Mouse (Mus musculus) MEL (cell line): ENCODE data around the gene Edem1. TPM values are rescaled to one million over a fixed set of nuclear protein-coding genes. Genes with fewer than 3 reads are reported as not detected.

Experiments
- DNase-seq: peaks from one replicate; pipeline ENCODE4 v3.0.0; 2011; ENCODE audit warnings: low read depth, low spot score
- H3K27ac ChIP-seq: 2 replicates; pipeline ENCODE4 v1.5.1; 2012; ENCODE audit warnings: low read depth, mild to moderate bottlenecking, control low read depth, low read length, moderate library complexity; ENCODE audit not compliant: control insufficient read depth
- H3K27me3 ChIP-seq, 2 experiments: fragments of 150-350 bp in 1 of 2; sonication (generic) in 1 of 2; 2 replicates each; pipeline ENCODE4 v1.6.1; 2012; ENCODE audit warnings: low read length in 2 of 2, mild to moderate bottlenecking in 2 of 2, improper control_type of control experiment in 1 of 2, moderate library complexity in 1 of 2; ENCODE audit not compliant: insufficient read depth in 2 of 2, control insufficient read depth in 1 of 2
- H3K36me3 ChIP-seq, 2 experiments: 2 replicates each; pipeline ENCODE4 v1.6.1; 2012 to 2014; ENCODE audit warnings: low read length in 2 of 2, improper control_type of control experiment in 1 of 2, inconsistent platforms in 1 of 2, mild to moderate bottlenecking in 1 of 2; ENCODE audit not compliant: insufficient read depth in 2 of 2, control insufficient read depth in 1 of 2
- H3K4me1 ChIP-seq, 2 experiments: fragments of 150-350 bp in 1 of 2; sonication (generic) in 1 of 2; 2 replicates each; pipeline ENCODE4 v1.6.1; 2012; ENCODE audit warnings: low read length in 2 of 2, improper control_type of control experiment in 1 of 2, mild to moderate bottlenecking in 1 of 2; ENCODE audit not compliant: insufficient read depth in 2 of 2, control insufficient read depth in 1 of 2
- H3K4me3 ChIP-seq, 2 experiments: fragments of 150-350 bp in 1 of 2; sonication (generic) in 1 of 2; 2 replicates each; pipeline ENCODE4 v1.5.1; 2012; ENCODE audit warnings: low read depth in 2 of 2, low read length in 2 of 2, mild to moderate bottlenecking in 2 of 2, moderate library complexity in 2 of 2, control low read depth in 1 of 2, improper control_type of control experiment in 1 of 2; ENCODE audit not compliant: control insufficient read depth in 1 of 2, insufficient read depth in 1 of 2
- H3K79me2 ChIP-seq: 2 replicates; pipeline ENCODE4 v1.6.1; 2012; ENCODE audit warnings: mild to moderate bottlenecking, low read length, moderate library complexity; ENCODE audit not compliant: control insufficient read depth, poor library complexity, insufficient read depth
- H3K9ac ChIP-seq: 2 replicates; pipeline ENCODE4 v1.6.1; 2012; ENCODE audit warnings: low read depth, mild to moderate bottlenecking, control low read depth, low read length, moderate library complexity; ENCODE audit not compliant: control insufficient read depth, poor library complexity, severe bottlenecking
- H3K9me3 ChIP-seq: fragments of 150-350 bp; sonication (generic); replicated peaks from 2 replicates; pipeline ENCODE4 v1.6.1; 2012; ENCODE audit warnings: mild to moderate bottlenecking, low read length, improper control_type of control experiment, moderate library complexity; ENCODE audit not compliant: insufficient read depth
- BHLHE40 ChIP-seq: IDR thresholded peaks from 2 replicates; pipeline ENCODE4 v1.6.1; 2012; ENCODE audit warnings: low read depth, mild to moderate bottlenecking, inconsistent platforms, low read length, improper control_type of control experiment, borderline replicate concordance
- CHD1 ChIP-seq: IDR thresholded peaks from 2 replicates; pipeline ENCODE4 v1.6.1; 2012; ENCODE audit warnings: low read depth, mild to moderate bottlenecking, inconsistent platforms, low read length, improper control_type of control experiment
- E2F4 ChIP-seq: IDR thresholded peaks from 2 replicates; pipeline ENCODE4 v1.6.1; 2011; ENCODE audit warnings: low read depth, low read length, improper control_type of control experiment, borderline replicate concordance
- ELF1 ChIP-seq: IDR thresholded peaks from 2 replicates; pipeline ENCODE4 v1.6.1; 2014; ENCODE audit warnings: low read depth, mild to moderate bottlenecking, inconsistent platforms, low read length, improper control_type of control experiment, moderate library complexity
- ETS1 ChIP-seq: IDR thresholded peaks from 2 replicates; pipeline ENCODE4 v1.6.1; 2012; ENCODE audit warnings: low read depth, mild to moderate bottlenecking, inconsistent platforms, low read length, improper control_type of control experiment, moderate library complexity
- GATA1 ChIP-seq: IDR thresholded peaks from 2 replicates; pipeline ENCODE4 v1.6.1; 2011; ENCODE audit warnings: low read depth, low read length, improper control_type of control experiment
- JUND ChIP-seq: IDR thresholded peaks from 2 replicates; pipeline ENCODE4 v1.6.1; 2011; ENCODE audit warnings: low read depth, mild to moderate bottlenecking, improper control_type of control experiment, low read length
- KAT2A ChIP-seq: conservative IDR thresholded peaks from 2 replicates; pipeline ENCODE4 v1.6.1; 2012; ENCODE audit warnings: low read depth, low read length, improper control_type of control experiment, inconsistent platforms
- MAFK ChIP-seq: IDR thresholded peaks from 2 replicates; pipeline ENCODE4 v1.6.1; 2011; ENCODE audit warnings: low read depth, mild to moderate bottlenecking, low read length, improper control_type of control experiment, borderline replicate concordance
- MAX ChIP-seq: IDR thresholded peaks from 2 replicates; pipeline ENCODE4 v1.6.1; 2011; ENCODE audit warnings: low read length, improper control_type of control experiment
- MXI1 ChIP-seq: IDR thresholded peaks from 2 replicates; pipeline ENCODE4 v1.6.1; 2011; ENCODE audit warnings: mild to moderate bottlenecking, low read depth, low read length, improper control_type of control experiment
- MYB ChIP-seq: IDR thresholded peaks from 2 replicates; pipeline ENCODE4 v1.6.1; 2011; ENCODE audit warnings: mild to moderate bottlenecking, low read depth, low read length, improper control_type of control experiment
- MYC ChIP-seq: IDR thresholded peaks from 2 replicates; pipeline ENCODE4 v1.6.1; 2011; ENCODE audit warnings: low read depth, mild to moderate bottlenecking, low read length, improper control_type of control experiment, moderate library complexity
- NELFE ChIP-seq: IDR thresholded peaks from 2 replicates; pipeline ENCODE4 v1.6.1; 2011; ENCODE audit warnings: low read depth, low read length, improper control_type of control experiment
- POLR2A ChIP-seq, 2 experiments: IDR thresholded peaks; 2 replicates each; pipeline ENCODE4 v1.6.1; 2011 to 2012; ENCODE audit warnings: low read length in 2 of 2, mild to moderate bottlenecking in 2 of 2, control low read depth in 1 of 2, improper control_type of control experiment in 1 of 2, low read depth in 1 of 2, moderate library complexity in 1 of 2; ENCODE audit not compliant: control insufficient read depth in 1 of 2, insufficient read depth in 1 of 2, poor library complexity in 1 of 2
- POLR2AphosphoS2 ChIP-seq: IDR thresholded peaks from 2 replicates; pipeline ENCODE4 v1.6.1; 2011; ENCODE audit warnings: low read length, improper control_type of control experiment
- RCOR1 ChIP-seq: IDR thresholded peaks from 2 replicates; pipeline ENCODE4 v1.6.1; 2012; ENCODE audit warnings: low read depth, mild to moderate bottlenecking, inconsistent platforms, low read length, improper control_type of control experiment
- SIN3A ChIP-seq: IDR thresholded peaks from 2 replicates; pipeline ENCODE4 v1.6.1; 2012; ENCODE audit warnings: low read length, improper control_type of control experiment, inconsistent platforms
- SMC3 ChIP-seq: IDR thresholded peaks from 2 replicates; pipeline ENCODE4 v1.6.1; 2011; ENCODE audit warnings: low read depth, low read length, improper control_type of control experiment
- TAL1 ChIP-seq: IDR thresholded peaks from 2 replicates; pipeline ENCODE4 v1.6.1; 2012; ENCODE audit warnings: mild to moderate bottlenecking, inconsistent platforms, low read length, moderate library complexity, mixed read lengths
- TBP ChIP-seq: IDR thresholded peaks from 2 replicates; pipeline ENCODE4 v1.8.0; 2011; ENCODE audit warnings: low read depth, low read length, improper control_type of control experiment
- ZC3H11A ChIP-seq: IDR thresholded peaks from 2 replicates; pipeline ENCODE4 v1.6.1; 2012; ENCODE audit warnings: low read depth, mild to moderate bottlenecking, inconsistent platforms, low read length, improper control_type of control experiment
- ZMIZ1 ChIP-seq: IDR thresholded peaks from 2 replicates; pipeline ENCODE4 v1.6.1; 2012; ENCODE audit warnings: low read depth, mild to moderate bottlenecking, inconsistent platforms, low read length, improper control_type of control experiment, moderate library complexity
- ZNF384 ChIP-seq: IDR thresholded peaks from 2 replicates; pipeline ENCODE4 v1.6.1; 2012; ENCODE audit warnings: low read depth, mild to moderate bottlenecking, inconsistent platforms, low read length, improper control_type of control experiment
- polyA plus RNA-seq, 2 experiments: library from polyadenylated mRNA; stranded (reverse) in 1 of 2; unstranded in 1 of 2; fragments of >175 nt in 1 of 2; fragments of >200 nt in 1 of 2; gene quantifications; 2 replicates each; pipeline versions ENCODE4 v1.2.1 to v1.2.4; 2012; ENCODE audit warnings: low replicate concordance in 2 of 2, low read depth in 1 of 2; ENCODE audit not compliant: insufficient read length in 2 of 2, insufficient read depth in 1 of 2, missing spikeins in 1 of 2
- total RNA-seq: library from RNA; depleted of rRNA; stranded (reverse); fragments of 300-350 nt; gene quantifications from 2 replicates; pipeline ENCODE4 v1.2.3, GENCODE M21; 2012

Gene Edem1
- total and polyA plus RNA-seq, 3 experiments, result 10.8 to 17.9 TPM; not detected in 1

DNA sequence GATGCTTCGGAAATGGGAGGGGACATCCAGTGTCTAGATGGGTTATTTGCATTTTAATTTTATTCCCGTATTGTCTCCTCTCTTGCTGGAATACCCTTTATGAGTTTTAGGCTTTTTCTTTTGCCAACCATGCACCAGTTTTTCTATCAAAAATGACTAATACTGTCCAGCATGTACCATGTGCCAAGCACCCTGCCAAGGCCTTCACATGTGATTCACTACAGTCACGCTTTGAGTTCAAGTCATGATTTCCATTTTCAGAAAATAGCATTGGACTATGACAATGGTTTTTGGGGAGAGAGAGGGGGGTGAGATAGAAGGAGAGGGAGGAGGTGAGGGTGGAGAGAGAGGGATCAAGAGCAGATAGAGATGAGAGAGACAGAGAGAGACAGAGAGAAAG, 67.5 kb downstream of the Edem1 start:
- Histone ChIP-seq H3K27me3 (no peaks in the 10 kb centered on the region), H3K9ac (no peak overlapping the region), H3K9me3 (no peaks in the 10 kb centered on the region), H3K4me1 (peaks cover 6 to 22% of the 10 kb centered on the region in 2 experiments; a peak in 3 of 4 replicates), H3K4me3 (no peak overlapping the region), H3K79me2 (no peaks in the 10 kb centered on the region), H3K27ac (no peak overlapping the region), H3K36me3 (peaks cover 0 to 26% of the 10 kb centered on the region in 2 experiments; a peak in 2 of 4 replicates)
- TF ChIP-seq POLR2AphosphoS2, result no peak
- TF ChIP-seq CHD1, result no peak
- no peak for TF ChIP-seq GATA1
- no peak for TF ChIP-seq SIN3A
- no peak for TF ChIP-seq BHLHE40
- TF ChIP-seq ETS1, result no peak
- no peak for TF ChIP-seq JUND
- no peak for TF ChIP-seq MYB
- no peak for TF ChIP-seq TAL1
- no peak for TF ChIP-seq KAT2A
- TF ChIP-seq NELFE, result no peak
- no peak for TF ChIP-seq MAFK
- TF ChIP-seq SMC3, result no peak
- no peak for DNase-seq

DNA sequence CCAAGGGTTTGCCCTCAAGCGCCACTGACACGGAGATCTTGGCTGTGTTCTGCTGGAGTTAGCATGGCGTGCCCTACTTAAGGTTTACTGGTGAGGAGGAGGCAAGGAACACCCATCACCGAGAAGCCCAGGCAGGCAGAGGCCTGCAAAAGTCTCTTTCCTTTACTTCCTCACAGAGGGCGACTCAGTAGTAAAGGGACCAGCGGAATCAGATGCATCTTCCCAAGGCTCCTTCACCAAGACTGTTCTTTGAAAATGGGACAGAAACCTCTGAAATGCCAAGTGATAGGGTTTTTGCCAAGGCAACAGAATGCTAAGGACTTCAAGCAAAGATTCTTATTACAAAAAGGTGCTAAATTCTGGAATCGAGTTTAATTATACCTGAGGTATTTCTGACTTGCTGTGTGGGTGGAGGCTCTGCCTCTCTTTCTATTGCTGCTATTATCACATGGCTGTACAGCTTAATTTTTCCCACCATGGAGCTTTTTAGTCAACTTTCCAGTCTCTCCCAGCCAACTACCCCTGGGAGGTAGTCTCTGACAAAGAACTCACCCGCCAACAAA, 68.2 kb downstream of the Edem1 start:
- Histone ChIP-seq H3K4me3 (no peak overlapping the region), H3K79me2 (no peaks in the 10 kb centered on the region), H3K36me3 (peaks cover 0 to 26% of the 10 kb centered on the region in 2 experiments; a peak in 2 of 4 replicates), H3K27ac (no peak overlapping the region), H3K27me3 (no peaks in the 10 kb centered on the region), H3K9ac (no peak overlapping the region), H3K4me1 (peaks cover 6 to 22% of the 10 kb centered on the region in 2 experiments; a peak in 3 of 4 replicates), H3K9me3 (no peaks in the 10 kb centered on the region)
- no peak for DNase-seq
- TF ChIP-seq RCOR1 (no peak), MYC (no peak), ELF1 (no peak), MAX (no peak), TBP (no peak), JUND (no peak), MYB (no peak), ZMIZ1 (no peak), MAFK (no peak), POLR2A (IDR thresholded peaks at IDR 0.05; ENCODE audit: control insufficient read depth in 1 of 2, insufficient read depth in 1 of 2, low read depth in 1 of 2, low read length in 2 of 2, poor library complexity in 1 of 2) (no peak), SIN3A (no peak), ZC3H11A (no peak), E2F4 (no peak), MXI1 (no peak), TAL1 (no peak), ZNF384 (no peak)
